Mouse (Mus musculus) spleen, postnatal 14 days (tissue): ENCODE results near the gene H2al3.

ENCODE experiments used
- DNase-seq, 2 experiments: peaks; one replicate each; pipeline ENCODE4 v3.0.0; 2021 to 2022; ENCODE audit warnings: low spot score in 2 of 2

Gene H2al3

GRCm38 (mm10) chrX:9849403-9849802 is at the start of gene H2al3:
H2al3 (plus strand) TSS chrX:9849703.
- no peak for DNase-seq

- DNase-seq = no peak
These were observed 39.4 kb upstream of the H2al3 start for GRCm38 (mm10) chrX:9810101-9810500.

- DNase-seq = no peak
These were observed 37.0 kb upstream of the H2al3 start for GRCm38 (mm10) chrX:9812469-9812868.

- DNase-seq = no peak
These were observed 14.7 kb upstream of the H2al3 start for GRCm38 (mm10) chrX:9834779-9835178.

- no peak for DNase-seq
These were observed 2.9 kb upstream of the H2al3 start, which contains the start of gene Hypm for GRCm38 (mm10) chrX:9846628-9847027. Hypm (plus strand) TSS chrX:9846928.

- DNase-seq = no peak
These were observed 12.4 kb downstream of the H2al3 start for GRCm38 (mm10) chrX:9861859-9862258.

GRCm38 (mm10) chrX:9875519-9875918 is 26.0 kb downstream of the H2al3 start:
- DNase-seq = no peak

GRCm38 (mm10) chrX:9885322-9885721 is 35.8 kb downstream of the H2al3 start, which contains the start of gene Sytl5:
Sytl5 (plus strand) TSS chrX:9885622.
- DNase-seq = no peak
